Mouse (Mus musculus): ENCODE measurements at regions not wholly inside any gene's neighbourhood (a gene's known extent, or its start where the extent isn't known, plus 50 kb on each side); places are given as distances from the start of the nearest gene placed in this dataset.

- TF ChIP-seq CTCF (IDR thresholded peaks at IDR 0.05; ENCODE audit: low read depth) (no peak), EP300 (optimal IDR thresholded peaks at IDR 0.05) (no peak)
Measured at GRCm38 (mm10) chr14:67996790-67997417, 1297.2 kb downstream of the Synb start.

All from stomach, postnatal 0 days (tissue).